Mouse (Mus musculus) left cerebral cortex, postnatal 36 days (tissue): Measurements from ENCODE around the gene Ice1. TPM values are rescaled to one million over a fixed set of nuclear protein-coding genes. Genes with fewer than 3 reads are reported as not detected.

Source experiments
- total RNA-seq, 2 experiments: library from RNA; stranded (reverse); gene quantifications; 2 replicates each; pipeline ENCODE4 v1.2.3; 2021

Gene Ice1
- total RNA-seq, 2 experiments from 2014 or later, result 57.3 to 73.3 TPM

Other genes starting within 250 kb of the Ice1 start
- gene Adamts16, start 204.2 kb upstream of the Ice1 start, total RNA-seq, result 1 to 10 TPM; 4.0 to 5.7 TPM